Mouse (Mus musculus) MEL (cell line): ENCODE results near the gene Gm45337. TPM values are rescaled to one million over a fixed set of nuclear protein-coding genes. Genes with fewer than 3 reads are reported as not detected.

Source experiments
- DNase-seq: peaks from one replicate; pipeline ENCODE4 v3.0.0; 2011; ENCODE audit warnings: low read depth, low spot score
- H3K27ac ChIP-seq: 2 replicates; pipeline ENCODE4 v1.5.1; 2012; ENCODE audit warnings: low read depth, mild to moderate bottlenecking, control low read depth, low read length, moderate library complexity; ENCODE audit not compliant: control insufficient read depth
- H3K27me3 ChIP-seq, 2 experiments: fragments of 150-350 bp in 1 of 2; sonication (generic) in 1 of 2; 2 replicates each; pipeline ENCODE4 v1.6.1; 2012; ENCODE audit warnings: low read length in 2 of 2, mild to moderate bottlenecking in 2 of 2, improper control_type of control experiment in 1 of 2, moderate library complexity in 1 of 2; ENCODE audit not compliant: insufficient read depth in 2 of 2, control insufficient read depth in 1 of 2
- H3K36me3 ChIP-seq, 2 experiments: 2 replicates each; pipeline ENCODE4 v1.6.1; 2012 to 2014; ENCODE audit warnings: low read length in 2 of 2, improper control_type of control experiment in 1 of 2, inconsistent platforms in 1 of 2, mild to moderate bottlenecking in 1 of 2; ENCODE audit not compliant: insufficient read depth in 2 of 2, control insufficient read depth in 1 of 2
- H3K4me1 ChIP-seq, 2 experiments: fragments of 150-350 bp in 1 of 2; sonication (generic) in 1 of 2; 2 replicates each; pipeline ENCODE4 v1.6.1; 2012; ENCODE audit warnings: low read length in 2 of 2, improper control_type of control experiment in 1 of 2, mild to moderate bottlenecking in 1 of 2; ENCODE audit not compliant: insufficient read depth in 2 of 2, control insufficient read depth in 1 of 2
- H3K4me3 ChIP-seq, 2 experiments: fragments of 150-350 bp in 1 of 2; sonication (generic) in 1 of 2; 2 replicates each; pipeline ENCODE4 v1.5.1; 2012; ENCODE audit warnings: low read depth in 2 of 2, low read length in 2 of 2, mild to moderate bottlenecking in 2 of 2, moderate library complexity in 2 of 2, control low read depth in 1 of 2, improper control_type of control experiment in 1 of 2; ENCODE audit not compliant: control insufficient read depth in 1 of 2, insufficient read depth in 1 of 2
- H3K79me2 ChIP-seq: 2 replicates; pipeline ENCODE4 v1.6.1; 2012; ENCODE audit warnings: mild to moderate bottlenecking, low read length, moderate library complexity; ENCODE audit not compliant: control insufficient read depth, poor library complexity, insufficient read depth
- H3K9ac ChIP-seq: 2 replicates; pipeline ENCODE4 v1.6.1; 2012; ENCODE audit warnings: low read depth, mild to moderate bottlenecking, control low read depth, low read length, moderate library complexity; ENCODE audit not compliant: control insufficient read depth, poor library complexity, severe bottlenecking
- H3K9me3 ChIP-seq: fragments of 150-350 bp; sonication (generic); replicated peaks from 2 replicates; pipeline ENCODE4 v1.6.1; 2012; ENCODE audit warnings: mild to moderate bottlenecking, low read length, improper control_type of control experiment, moderate library complexity; ENCODE audit not compliant: insufficient read depth
- CHD1 ChIP-seq: IDR thresholded peaks from 2 replicates; pipeline ENCODE4 v1.6.1; 2012; ENCODE audit warnings: low read depth, mild to moderate bottlenecking, inconsistent platforms, low read length, improper control_type of control experiment
- CHD2 ChIP-seq: IDR thresholded peaks from 2 replicates; pipeline ENCODE4 v1.6.1; 2011; ENCODE audit warnings: low read length, improper control_type of control experiment
- E2F4 ChIP-seq: IDR thresholded peaks from 2 replicates; pipeline ENCODE4 v1.6.1; 2011; ENCODE audit warnings: low read depth, low read length, improper control_type of control experiment, borderline replicate concordance
- EP300 ChIP-seq, 2 experiments: IDR thresholded peaks; 2 replicates each; pipeline ENCODE4 v1.6.1; 2011; ENCODE audit warnings: improper control_type of control experiment in 2 of 2, low read length in 2 of 2, low read depth in 1 of 2, mild to moderate bottlenecking in 1 of 2
- GABPA ChIP-seq: IDR thresholded peaks from 2 replicates; pipeline ENCODE4 v1.6.1; 2012; ENCODE audit warnings: low read depth, mild to moderate bottlenecking, inconsistent platforms, low read length, improper control_type of control experiment, moderate library complexity
- POLR2A ChIP-seq, 2 experiments: IDR thresholded peaks; 2 replicates each; pipeline ENCODE4 v1.6.1; 2011 to 2012; ENCODE audit warnings: low read length in 2 of 2, mild to moderate bottlenecking in 2 of 2, control low read depth in 1 of 2, improper control_type of control experiment in 1 of 2, low read depth in 1 of 2, moderate library complexity in 1 of 2; ENCODE audit not compliant: control insufficient read depth in 1 of 2, insufficient read depth in 1 of 2, poor library complexity in 1 of 2
- SIN3A ChIP-seq: IDR thresholded peaks from 2 replicates; pipeline ENCODE4 v1.6.1; 2012; ENCODE audit warnings: low read length, improper control_type of control experiment, inconsistent platforms
- TBP ChIP-seq: IDR thresholded peaks from 2 replicates; pipeline ENCODE4 v1.8.0; 2011; ENCODE audit warnings: low read depth, low read length, improper control_type of control experiment
- TCF12 ChIP-seq: IDR thresholded peaks from 2 replicates; pipeline ENCODE4 v1.6.1; 2014; ENCODE audit warnings: low read depth, mild to moderate bottlenecking, inconsistent platforms, low read length, improper control_type of control experiment, moderate library complexity
- USF1 ChIP-seq: IDR thresholded peaks from 2 replicates; pipeline ENCODE4 v1.6.1; 2014; ENCODE audit warnings: low read depth, mild to moderate bottlenecking, inconsistent platforms, low read length, improper control_type of control experiment, moderate library complexity
- USF2 ChIP-seq, 2 experiments: IDR thresholded peaks; 2 replicates each; pipeline ENCODE4 v1.6.1; 2011 to 2012; ENCODE audit warnings: improper control_type of control experiment in 2 of 2, low read length in 2 of 2, borderline replicate concordance in 1 of 2, inconsistent platforms in 1 of 2, low read depth in 1 of 2, mild to moderate bottlenecking in 1 of 2; ENCODE audit not compliant: insufficient read depth in 1 of 2
- ZC3H11A ChIP-seq: IDR thresholded peaks from 2 replicates; pipeline ENCODE4 v1.6.1; 2012; ENCODE audit warnings: low read depth, mild to moderate bottlenecking, inconsistent platforms, low read length, improper control_type of control experiment
- ZNF384 ChIP-seq: IDR thresholded peaks from 2 replicates; pipeline ENCODE4 v1.6.1; 2012; ENCODE audit warnings: low read depth, mild to moderate bottlenecking, inconsistent platforms, low read length, improper control_type of control experiment
- polyA plus RNA-seq, 2 experiments: library from polyadenylated mRNA; stranded (reverse) in 1 of 2; unstranded in 1 of 2; fragments of >175 nt in 1 of 2; fragments of >200 nt in 1 of 2; gene quantifications; 2 replicates each; pipeline versions ENCODE4 v1.2.1 to v1.2.4; 2012; ENCODE audit warnings: low replicate concordance in 2 of 2, low read depth in 1 of 2; ENCODE audit not compliant: insufficient read length in 2 of 2, insufficient read depth in 1 of 2, missing spikeins in 1 of 2
- total RNA-seq: library from RNA; depleted of rRNA; stranded (reverse); fragments of 300-350 nt; gene quantifications from 2 replicates; pipeline ENCODE4 v1.2.3, GENCODE M21; 2012; rRNA removed

Gene Gm45337
- total and polyA plus RNA-seq, 3 experiments = not detected

DNA sequence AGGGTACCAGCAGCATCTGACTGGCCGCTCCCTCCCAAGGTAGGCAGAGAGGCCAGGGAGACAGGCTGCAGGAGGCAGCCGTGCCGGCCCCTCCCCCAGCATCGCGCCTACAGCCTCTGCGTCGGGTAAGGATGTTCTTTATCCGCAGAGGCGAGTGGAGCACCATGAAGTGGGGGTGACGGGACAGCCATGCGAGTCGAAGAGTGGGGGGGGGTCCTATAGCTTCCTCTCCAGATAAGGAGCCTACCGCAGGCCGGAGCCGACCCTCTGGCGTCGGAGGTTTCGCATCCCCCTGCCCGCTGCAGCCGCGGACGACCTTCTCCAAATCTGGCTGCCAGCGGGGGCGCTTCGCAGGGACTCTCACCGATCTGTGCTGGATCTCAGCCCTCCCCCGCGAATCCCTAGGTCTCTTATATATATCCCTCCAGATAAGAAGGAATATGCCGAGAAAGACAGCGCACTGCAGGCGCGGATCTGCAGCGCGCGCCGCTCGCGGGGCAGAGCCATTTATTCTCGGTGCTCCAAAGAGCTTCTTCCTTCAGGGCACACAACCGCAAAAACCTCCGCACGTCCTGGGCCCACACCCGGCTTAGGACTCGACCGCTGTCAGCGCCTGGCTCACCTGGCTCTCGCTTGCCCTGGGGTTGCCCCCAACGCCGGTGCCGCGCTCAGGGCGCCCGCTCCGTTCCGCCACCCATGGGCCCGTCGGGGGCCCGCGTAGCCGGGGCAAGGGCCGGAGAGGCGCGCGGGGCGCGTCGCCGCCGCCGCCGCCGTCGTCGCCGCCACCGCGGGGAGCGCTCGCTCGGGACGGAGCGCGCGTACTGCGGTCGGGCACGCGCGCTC lies 49.9 kb downstream of the Gm45337 start:
- peak; percentile 35 for DNase-seq
- H3K36me3 ChIP-seq = no peaks in the 10 kb centered on the region; a peak in 1 of 4 replicates
- no peaks in the 10 kb centered on the region for H3K9me3 ChIP-seq
- H3K4me3 ChIP-seq = peak overlapping the region; percentile 31 to 62; a peak in 3 of 4 replicates
- H3K4me1 ChIP-seq = peaks cover 0 to 5% of the 10 kb centered on the region in 2 experiments; a peak in 1 of 4 replicates
- H3K79me2 ChIP-seq = no peaks in the 10 kb centered on the region
- peak overlapping the region; percentile 71 for H3K9ac ChIP-seq
- TF ChIP-seq SIN3A (no peak), USF2 (IDR thresholded peaks at IDR 0.05; ENCODE audit: borderline replicate concordance in 1 of 2, insufficient read depth in 1 of 2, low read depth in 1 of 2, low read length in 2 of 2) (no peak), TBP (no peak), CHD2 (no peak), E2F4 (no peak), CHD1 (no peak), USF1 (no peak), EP300 (IDR thresholded peaks at IDR 0.05; ENCODE audit: low read depth in 1 of 2, low read length in 2 of 2) (no peak), ZC3H11A (no peak), TCF12 (no peak), POLR2A (IDR thresholded peaks at IDR 0.05; ENCODE audit: control insufficient read depth in 1 of 2, insufficient read depth in 1 of 2, low read depth in 1 of 2, low read length in 2 of 2, poor library complexity in 1 of 2) (no peak), GABPA (no peak)
- no peak overlapping the region for H3K27ac ChIP-seq
- H3K27me3 ChIP-seq = peaks cover 9 to 15% of the 10 kb centered on the region in 2 experiments

DNA sequence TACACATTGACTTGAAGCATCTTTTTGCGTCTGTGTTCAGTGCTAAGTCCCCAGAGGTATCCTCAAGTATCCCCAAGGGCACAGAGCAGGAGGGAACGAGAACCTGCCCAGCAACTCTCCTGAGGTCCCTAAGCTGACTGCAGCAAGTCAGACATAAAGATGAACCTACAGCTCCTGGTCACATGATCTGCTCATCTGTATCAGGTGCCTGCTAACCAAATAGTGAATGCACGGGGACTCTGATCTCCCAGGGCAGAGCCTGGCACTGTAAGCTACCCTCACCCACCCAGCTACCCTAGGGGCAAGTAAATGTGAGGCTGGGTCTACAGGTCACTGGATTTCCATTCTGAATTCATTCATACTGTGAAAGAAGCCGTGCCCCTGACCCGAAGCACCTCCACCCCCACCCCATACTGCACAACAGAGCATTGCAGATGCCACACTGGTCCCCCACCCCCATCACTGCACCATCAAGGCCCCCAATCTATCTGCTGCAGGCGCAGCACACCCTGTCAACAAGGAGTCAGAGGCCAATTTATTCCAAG lies 50.6 kb downstream of the Gm45337 start:
- no peak overlapping the region for H3K9ac ChIP-seq
- H3K79me2 ChIP-seq = no peaks in the 10 kb centered on the region
- no peak overlapping the region for H3K4me3 ChIP-seq
- no peak for DNase-seq
- no peaks in the 10 kb centered on the region for H3K9me3 ChIP-seq
- TF ChIP-seq USF1 (peak; percentile 42; the same call in 1 of the 2 replicates), ZNF384 (no peak)
- no peak overlapping the region for H3K27ac ChIP-seq
- peaks cover 0 to 11% of the 10 kb centered on the region in 2 experiments; a peak in 1 of 4 replicates for H3K4me1 ChIP-seq
- H3K27me3 ChIP-seq = peaks cover 5 to 15% of the 10 kb centered on the region in 2 experiments
- no peaks in the 10 kb centered on the region; a peak in 1 of 4 replicates for H3K36me3 ChIP-seq

Other genes starting within 250 kb of the Gm45337 start
- 33.3 and 35.6 TPM in 2 replicates for gene Tollip, start 226.1 kb downstream of the Gm45337 start, total RNA-seq
- gene Tollip, start 226.1 kb downstream of the Gm45337 start, polyA plus RNA-seq = 10 to 100 TPM; 53.4 to 63.8 TPM
- 0.19 and 0.39 TPM in 2 replicates for gene Brsk2, start 194.9 kb downstream of the Gm45337 start, total RNA-seq
- gene Brsk2, start 194.9 kb downstream of the Gm45337 start, polyA plus RNA-seq = under 1 TPM in 1 of 2 experiments, not detected in 1; 0.13 TPM
- gene Mob2, start 83.5 kb downstream of the Gm45337 start, total RNA-seq = 33.6 and 33.9 TPM in 2 replicates
- gene Mob2, start 83.5 kb downstream of the Gm45337 start, polyA plus RNA-seq = 10 to 100 TPM in 1 of 2 experiments, not detected in 1; 45.2 TPM
- 0.20 and 0.23 TPM in 2 replicates for gene Dusp8, start 48.8 kb downstream of the Gm45337 start, total RNA-seq
- under 1 TPM in 1 of 2 experiments, not detected in 1; 0.31 TPM for gene Dusp8, start 48.8 kb downstream of the Gm45337 start, polyA plus RNA-seq
- gene Gm45618, start 23.9 kb downstream of the Gm45337 start, total RNA-seq = not detected in 2 replicates
- gene Gm45618, start 23.9 kb downstream of the Gm45337 start, polyA plus RNA-seq = not detected
- gene Gm39115, start 8.6 kb downstream of the Gm45337 start, total RNA-seq = not detected in 2 replicates
- not detected for gene Gm39115, start 8.6 kb downstream of the Gm45337 start, polyA plus RNA-seq
- not detected in 2 replicates for gene Gm29735, start 12.5 kb upstream of the Gm45337 start, total RNA-seq
- gene Gm29735, start 12.5 kb upstream of the Gm45337 start, polyA plus RNA-seq = not detected
- not detected in 2 replicates for gene Gm4553, start 21.1 kb upstream of the Gm45337 start, total RNA-seq
- gene Gm4553, start 21.1 kb upstream of the Gm45337 start, polyA plus RNA-seq = not detected
- gene Krtap5-2, start 31.4 kb upstream of the Gm45337 start, total RNA-seq = not detected in 2 replicates
- gene Krtap5-2, start 31.4 kb upstream of the Gm45337 start, polyA plus RNA-seq = not detected
- not detected in 2 replicates for gene Gm10153, start 45.8 kb upstream of the Gm45337 start, total RNA-seq
- gene Gm10153, start 45.8 kb upstream of the Gm45337 start, polyA plus RNA-seq = not detected
- gene Krtap5-3, start 56.8 kb upstream of the Gm45337 start, total RNA-seq = not detected in 2 replicates
- gene Krtap5-3, start 56.8 kb upstream of the Gm45337 start, polyA plus RNA-seq = not detected
- not detected in 2 replicates for gene Gm7579, start 67.3 kb upstream of the Gm45337 start, total RNA-seq
- gene Gm7579, start 67.3 kb upstream of the Gm45337 start, polyA plus RNA-seq = not detected
- gene Krtap5-5, start 85.4 kb upstream of the Gm45337 start, total RNA-seq = not detected in 2 replicates
- gene Krtap5-5, start 85.4 kb upstream of the Gm45337 start, polyA plus RNA-seq = not detected
- not detected in 2 replicates for gene Gm40460, start 96.5 kb upstream of the Gm45337 start, total RNA-seq
- not detected for gene Gm40460, start 96.5 kb upstream of the Gm45337 start, polyA plus RNA-seq
- gene Gm2431, start 113.7 kb upstream of the Gm45337 start, total RNA-seq = not detected in 2 replicates
- not detected for gene Gm2431, start 113.7 kb upstream of the Gm45337 start, polyA plus RNA-seq
- gene Gm4559, start 129.8 kb upstream of the Gm45337 start, total RNA-seq = not detected in 2 replicates
- not detected for gene Gm4559, start 129.8 kb upstream of the Gm45337 start, polyA plus RNA-seq
- gene Krtap5-1, start 152.5 kb upstream of the Gm45337 start, total RNA-seq = not detected in 2 replicates
- gene Krtap5-1, start 152.5 kb upstream of the Gm45337 start, polyA plus RNA-seq = not detected
- not detected in 2 replicates for gene Krtap5-4, start 158.9 kb upstream of the Gm45337 start, total RNA-seq
- gene Krtap5-4, start 158.9 kb upstream of the Gm45337 start, polyA plus RNA-seq = not detected
- not detected in 2 replicates for gene Ifitm10, start 229.1 kb upstream of the Gm45337 start, total RNA-seq
- gene Ifitm10, start 229.1 kb upstream of the Gm45337 start, polyA plus RNA-seq = under 1 TPM in 1 of 2 experiments, not detected in 1; 0.21 TPM
- gene Gm49369, start 238.1 kb upstream of the Gm45337 start, total RNA-seq = 3.2 and 8.1 TPM in 2 replicates
- gene Gm49369, start 238.1 kb upstream of the Gm45337 start, polyA plus RNA-seq = 10 to 100 TPM in 1 of 2 experiments, not detected in 1; 15.2 TPM
- 112 and 115 TPM in 2 replicates for gene Ctsd, start 243.4 kb upstream of the Gm45337 start, total RNA-seq
- 100 to 1,000 TPM in 1 of 2 experiments, 10 to 100 TPM in 1; 89.3 to 179 TPM for gene Ctsd, start 243.4 kb upstream of the Gm45337 start, polyA plus RNA-seq